Mouse (Mus musculus): ENCODE results near the gene Secisbp2l.

DNA sequence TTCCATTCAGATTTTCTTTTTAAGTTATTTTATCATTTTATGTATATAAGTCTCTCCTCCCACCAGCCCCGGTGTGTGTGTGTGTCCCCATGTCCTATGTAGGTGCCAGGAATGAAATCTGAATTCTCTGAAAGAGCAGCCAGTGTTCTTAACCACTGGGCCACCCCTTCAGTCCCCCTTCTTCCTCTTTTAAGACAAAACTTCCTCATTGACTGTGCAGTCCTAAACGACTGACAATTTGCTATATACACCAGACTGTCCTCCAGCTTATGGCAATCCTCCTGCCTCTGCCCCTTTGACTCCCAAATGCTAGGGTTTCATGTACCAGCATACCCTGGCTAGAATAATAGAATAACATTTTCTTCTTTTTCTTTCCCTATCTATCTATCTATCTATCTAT, 12.4 kb upstream of the Secisbp2l start:
- TF ChIP-seq CTCF (IDR thresholded peaks at IDR 0.05; ENCODE audit: borderline replicate concordance, insufficient read depth, low read length) (no peak), POLR2A (IDR thresholded peaks at IDR 0.05; ENCODE audit: low read depth, low read length) (no peak)
